Mouse (Mus musculus) limb, embryonic 14.5 days (tissue): ENCODE measurements at regions not wholly inside any gene's neighbourhood (a gene's known extent, or its start where the extent isn't known, plus 50 kb on each side); places are given as distances from the start of the nearest gene placed in this dataset.
A peak's percentile ranks its signal among the peaks of the same experiment; 100 is the strongest.

Experiments used
- ATAC-seq: fragments of 200-750 bp; cut with Nextera tagmentation; 2 replicates; pipeline ENCODE4 v1.8.0; 2017; ENCODE audit warnings: low read depth, moderate number of reproducible peaks, moderate TSS enrichment; ENCODE audit not compliant: low FRiP score
- DNase-seq: peaks from one replicate; pipeline ENCODE4 v3.0.0-alpha.2; 2015; ENCODE audit warnings: low spot score
- H3K27ac ChIP-seq: fragments of 300-500 bp; sonication (generic); replicated peaks from 2 replicates; pipeline ENCODE4 v1.5.1; 2014; ENCODE audit warnings: low read depth, mild to moderate bottlenecking, low read length, moderate library complexity, mixed read lengths
- H3K27me3 ChIP-seq: fragments of 300-500 bp; sonication (generic); 2 replicates; pipeline ENCODE4 v1.6.1; 2014; ENCODE audit warnings: low read length, mixed read lengths; ENCODE audit not compliant: control insufficient read depth, insufficient read depth
- H3K36me3 ChIP-seq: fragments of 300-500 bp; sonication (generic); 2 replicates; pipeline ENCODE4 v1.6.1; 2014; ENCODE audit warnings: mild to moderate bottlenecking, low read length, moderate library complexity, mixed read lengths; ENCODE audit not compliant: control insufficient read depth, insufficient read depth
- H3K4me1 ChIP-seq: fragments of 300-500 bp; sonication (generic); 2 replicates; pipeline ENCODE4 v1.6.1; 2014; ENCODE audit warnings: antibody characterized with exemption, low read length, mixed read lengths; ENCODE audit not compliant: control insufficient read depth, insufficient read depth
- H3K4me2 ChIP-seq: fragments of 300-500 bp; sonication (generic); replicated peaks from 2 replicates; pipeline ENCODE4 v1.6.1; 2014; ENCODE audit warnings: low read depth, mild to moderate bottlenecking, low read length, moderate library complexity; ENCODE audit not compliant: severe bottlenecking
- H3K4me3 ChIP-seq: fragments of 300-500 bp; sonication (generic); replicated peaks from 2 replicates; pipeline ENCODE4 v1.5.1; 2014; ENCODE audit warnings: low read length
- H3K9ac ChIP-seq: fragments of 300-500 bp; sonication (generic); 2 replicates; pipeline ENCODE4 v1.6.1; 2014; ENCODE audit warnings: mild to moderate bottlenecking, low read depth, low read length, moderate library complexity; ENCODE audit not compliant: severe bottlenecking
- H3K9me3 ChIP-seq: fragments of 300-500 bp; sonication (generic); 2 replicates; pipeline ENCODE4 v1.6.1; 2016; ENCODE audit warnings: low read length; ENCODE audit not compliant: control insufficient read depth
- POLR2A ChIP-seq: fragments of 200-500 bp; IDR thresholded peaks from 2 replicates; pipeline ENCODE4 v1.8.0; 2012; ENCODE audit warnings: inconsistent platforms, mild to moderate bottlenecking, moderate library complexity, borderline replicate concordance; ENCODE audit not compliant: insufficient read depth, insufficient read length; ENCODE audit errors: extremely low read depth
- WGBS: fragments of 180-500 bp; shearing (Covaris S2); extraction: QIAGEN DNeasy Blood & Tissue Kit; methylation state at CpG from one replicate; pipeline ENCODE4 v1.1.7; 2014; 5-methylcytosine and 5-hydroxymethylcytosine counted together

GRCm38 (mm10) chr17:3862384-3862783 lies 166.3 kb upstream of the Nox3 start:
- ATAC-seq: no peak
- Histone ChIP-seq H3K27ac (no peak overlapping the region), H3K27me3 (no peaks in the 10 kb centered on the region), H3K9ac (no peak overlapping the region), H3K9me3 (no peaks in the 10 kb centered on the region), H3K4me3 (no peak overlapping the region), H3K36me3 (no peaks in the 10 kb centered on the region), H3K4me2 (no peak overlapping the region), H3K4me1 (no peaks in the 10 kb centered on the region)
- 20% methylated on average over 2 of the region's 2 CpGs for WGBS
- no peak for TF ChIP-seq POLR2A
- no peak for DNase-seq

DNA sequence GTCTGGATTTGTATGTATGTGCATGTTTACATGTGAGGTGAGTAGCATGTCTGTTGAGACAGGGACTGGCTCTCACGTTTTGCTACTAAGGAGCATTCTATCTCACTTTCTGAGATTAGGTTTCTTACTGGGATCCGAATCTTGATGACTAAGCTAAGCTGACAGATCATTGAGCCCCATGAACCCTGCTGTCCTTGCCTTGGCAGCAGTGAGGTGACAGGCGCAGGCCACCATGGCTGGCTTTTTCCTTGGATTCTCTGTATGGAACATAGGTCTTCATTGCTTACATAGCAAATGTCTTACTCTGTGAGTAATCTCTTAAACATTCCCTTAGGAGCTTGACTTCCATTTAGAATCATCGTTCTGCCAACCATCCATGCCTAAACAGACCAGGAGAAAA lies 140.3 kb upstream of the Nox3 start:
- H3K4me2 ChIP-seq: no peak overlapping the region
- H3K27me3 ChIP-seq: no peaks in the 10 kb centered on the region
- ATAC-seq (no peak), DNase-seq (no peak)
- H3K9me3 ChIP-seq: no peaks in the 10 kb centered on the region
- TF ChIP-seq POLR2A: no peak
- no peaks in the 10 kb centered on the region for H3K4me1 ChIP-seq
- H3K27ac ChIP-seq: no peak overlapping the region
- no peak overlapping the region for H3K4me3 ChIP-seq
- 78% methylated on average over 4 of the region's 4 CpGs for WGBS
- no peaks in the 10 kb centered on the region for H3K36me3 ChIP-seq
- no peak overlapping the region for H3K9ac ChIP-seq

GRCm38 (mm10) chr17:3811187-3811586 lies 115.1 kb upstream of the Nox3 start:
- Histone ChIP-seq H3K36me3 (no peaks in the 10 kb centered on the region), H3K27ac (no peak overlapping the region), H3K4me1 (no peaks in the 10 kb centered on the region), H3K9ac (no peak overlapping the region), H3K27me3 (no peaks in the 10 kb centered on the region), H3K9me3 (no peaks in the 10 kb centered on the region), H3K4me2 (no peak overlapping the region), H3K4me3 (no peak overlapping the region)
- no peak for ATAC-seq
- 53% methylated on average over 2 of the region's 2 CpGs for WGBS
- no peak for DNase-seq
- no peak for TF ChIP-seq POLR2A

GRCm38 (mm10) chr17:3803507-3803906 lies 107.4 kb upstream of the Nox3 start:
- ATAC-seq (no peak), DNase-seq (no peak)
- H3K9me3 ChIP-seq: no peaks in the 10 kb centered on the region
- no peaks in the 10 kb centered on the region for H3K27me3 ChIP-seq
- no peak overlapping the region for H3K4me3 ChIP-seq
- H3K4me1 ChIP-seq: no peaks in the 10 kb centered on the region
- no peak for TF ChIP-seq POLR2A
- no peak overlapping the region for H3K4me2 ChIP-seq
- H3K36me3 ChIP-seq: no peaks in the 10 kb centered on the region
- H3K9ac ChIP-seq: no peak overlapping the region
- WGBS: 51% methylated on average over 1 of the region's 1 CpGs
- no peak overlapping the region for H3K27ac ChIP-seq

- no peak overlapping the region for H3K4me2 ChIP-seq
- H3K27me3 ChIP-seq: no peaks in the 10 kb centered on the region
- H3K9me3 ChIP-seq: no peaks in the 10 kb centered on the region
- H3K4me1 ChIP-seq: no peaks in the 10 kb centered on the region
- H3K36me3 ChIP-seq: no peaks in the 10 kb centered on the region
- 18% methylated on average over 2 of the region's 2 CpGs for WGBS
- H3K9ac ChIP-seq: no peak overlapping the region
- DNase-seq (peak; percentile 15), ATAC-seq (no peak)
- H3K27ac ChIP-seq: no peak overlapping the region
- TF ChIP-seq POLR2A: no peak
- H3K4me3 ChIP-seq: no peak overlapping the region
Measured at GRCm38 (mm10) chr17:3792597-3792996, 96.5 kb upstream of the Nox3 start.

DNA sequence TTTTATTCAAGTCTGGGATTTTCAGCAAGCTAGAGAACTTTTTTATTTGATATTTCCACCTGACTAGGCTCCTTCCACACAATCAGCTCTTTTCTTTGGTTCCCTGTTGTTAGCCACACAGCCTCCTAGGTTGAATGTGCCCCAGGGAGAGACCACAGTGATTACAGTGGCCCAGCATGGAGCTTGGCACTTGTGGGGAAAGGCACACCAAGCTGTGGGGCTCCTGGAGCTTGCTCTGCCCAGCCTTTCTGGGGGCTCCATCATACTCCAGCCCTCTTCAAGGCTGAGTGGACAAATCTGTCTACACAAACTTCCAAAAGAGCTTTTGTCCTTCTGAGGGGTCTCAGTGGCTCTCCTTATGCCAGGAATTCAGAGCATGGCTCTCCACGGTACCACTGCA lies 86.1 kb upstream of the Nox3 start:
- no peak overlapping the region for H3K27ac ChIP-seq
- WGBS: 78% methylated on average over 1 of the region's 1 CpGs
- DNase-seq: no peak
- no peaks in the 10 kb centered on the region for H3K36me3 ChIP-seq
- H3K4me3 ChIP-seq: no peak overlapping the region
- no peak for TF ChIP-seq POLR2A
- no peaks in the 10 kb centered on the region for H3K27me3 ChIP-seq
- no peak overlapping the region for H3K4me2 ChIP-seq
- H3K9ac ChIP-seq: no peak overlapping the region
- H3K4me1 ChIP-seq: no peaks in the 10 kb centered on the region
- no peaks in the 10 kb centered on the region for H3K9me3 ChIP-seq
- ATAC-seq: no peak
